Mouse (Mus musculus): ENCODE results near the gene Cysltr2. TPM values are rescaled to one million over a fixed set of nuclear protein-coding genes. Genes with fewer than 3 reads are reported as not detected.

Gene Cysltr2
- polyA plus RNA-seq, 1 experiment from 2014 or later = not detected

- Histone ChIP-seq H3K27ac (no peak overlapping the region), H3K9ac (no peak overlapping the region), H3K9me3 (replicated peaks) (no peaks in the 10 kb centered on the region), H3K27me3 (no peaks in the 10 kb centered on the region), H3K4me2 (no peak overlapping the region), H3K36me3 (no peaks in the 10 kb centered on the region), H3K4me3 (no peak overlapping the region), H3K4me1 (replicated peaks) (no peaks in the 10 kb centered on the region)
- no peak for ATAC-seq (replicated peaks; ENCODE audit: insufficient number of reproducible peaks, insufficient read depth, low FRiP score, low read depth)
- WGBS = 80% methylated on average over 5 of the region's 5 CpGs
These were observed 63.8 kb downstream of the Cysltr2 start for GRCm38 (mm10) chr14:72985113-72985512.

- no peaks in the 10 kb centered on the region for H3K36me3 ChIP-seq
- no peaks in the 10 kb centered on the region for H3K27me3 ChIP-seq
- no peak overlapping the region; the same call in 1 of the 2 replicates for H3K4me3 ChIP-seq
- no peak overlapping the region for H3K27ac ChIP-seq
- H3K4me1 ChIP-seq (replicated peaks) = no peaks in the 10 kb centered on the region
- ATAC-seq (replicated peaks; ENCODE audit: insufficient number of reproducible peaks, insufficient read depth, low FRiP score, low read depth) = peak; percentile 60; the same call in 1 of the 2 replicates
- no peaks in the 10 kb centered on the region for H3K9me3 ChIP-seq (replicated peaks)
- peak overlapping the region; percentile 45 for H3K4me2 ChIP-seq
- H3K9ac ChIP-seq = no peak overlapping the region
- WGBS = 11% methylated on average over 11 of the region's 11 CpGs
These were observed 65.5 kb downstream of the Cysltr2 start for GRCm38 (mm10) chr14:72983456-72983855.

DNA sequence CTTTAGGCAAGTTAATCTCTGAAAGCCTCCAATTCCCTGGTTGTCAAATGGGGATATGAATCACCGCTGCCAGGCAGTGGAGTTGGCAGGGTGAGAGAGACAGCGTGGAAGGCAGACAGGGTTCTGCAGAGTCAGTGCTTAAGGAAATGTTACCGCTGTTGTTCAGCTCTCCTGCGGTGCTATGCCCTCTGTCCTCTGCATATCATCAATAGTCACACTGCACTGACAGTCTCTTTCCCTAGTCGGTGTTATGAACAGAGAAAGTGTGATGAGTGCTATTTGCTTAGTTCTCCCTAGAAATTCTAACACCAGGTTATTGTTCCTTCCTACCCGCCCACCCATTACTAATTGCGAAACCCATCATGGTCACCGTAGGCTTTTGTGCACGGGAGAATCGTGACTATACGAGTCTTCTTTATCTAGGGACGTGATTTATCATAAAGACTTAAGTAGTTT, 65.9 kb downstream of the Cysltr2 start:
- no peaks in the 10 kb centered on the region for H3K4me1 ChIP-seq (replicated peaks)
- no peak overlapping the region for H3K9ac ChIP-seq
- peak overlapping the region; percentile 45 for H3K4me2 ChIP-seq
- ATAC-seq (replicated peaks; ENCODE audit: insufficient number of reproducible peaks, insufficient read depth, low FRiP score, low read depth) = no peak
- no peaks in the 10 kb centered on the region for H3K27me3 ChIP-seq
- 59% methylated on average over 12 of the region's 12 CpGs for WGBS
- H3K36me3 ChIP-seq = no peaks in the 10 kb centered on the region
- no peak overlapping the region; the same call in 1 of the 2 replicates for H3K4me3 ChIP-seq
- H3K27ac ChIP-seq = no peak overlapping the region
- H3K9me3 ChIP-seq (replicated peaks) = no peaks in the 10 kb centered on the region

GRCm38 (mm10) chr14:72980761-72981160, 68.2 kb downstream of the Cysltr2 start:
- no peak overlapping the region for H3K4me2 ChIP-seq
- H3K27ac ChIP-seq = no peak overlapping the region
- no peaks in the 10 kb centered on the region for H3K36me3 ChIP-seq
- H3K9ac ChIP-seq = no peak overlapping the region
- H3K4me1 ChIP-seq (replicated peaks) = no peaks in the 10 kb centered on the region
- no peak for ATAC-seq (replicated peaks; ENCODE audit: insufficient number of reproducible peaks, insufficient read depth, low FRiP score, low read depth)
- no peaks in the 10 kb centered on the region for H3K27me3 ChIP-seq
- H3K9me3 ChIP-seq (replicated peaks) = no peaks in the 10 kb centered on the region
- no peak overlapping the region for H3K4me3 ChIP-seq
- 61% methylated on average over 3 of the region's 3 CpGs for WGBS

DNA sequence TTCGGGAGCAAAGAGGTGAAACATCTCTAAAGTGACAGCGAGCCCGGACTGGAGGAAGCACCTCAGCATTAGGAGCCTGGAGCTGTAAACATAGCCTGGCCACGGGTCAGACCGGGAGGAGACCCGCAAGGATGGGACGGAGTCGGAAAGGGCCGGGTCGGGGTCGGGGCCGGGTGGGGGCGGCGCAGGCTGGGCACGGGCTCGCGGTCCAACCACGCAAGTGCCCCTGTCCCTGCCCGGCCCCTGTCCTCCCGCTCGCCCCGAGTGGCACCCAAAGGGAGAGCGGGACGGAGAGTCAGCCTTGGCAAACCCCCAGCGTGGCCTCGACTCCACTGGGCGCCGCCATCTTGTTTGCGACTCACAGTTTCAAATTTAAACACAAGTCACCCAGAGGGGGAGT, 68.8 kb downstream of the Cysltr2 start:
- no peaks in the 10 kb centered on the region for H3K4me1 ChIP-seq (replicated peaks)
- H3K27me3 ChIP-seq = no peaks in the 10 kb centered on the region
- H3K36me3 ChIP-seq = no peaks in the 10 kb centered on the region
- H3K9ac ChIP-seq = no peak overlapping the region
- H3K27ac ChIP-seq = no peak overlapping the region
- no peak overlapping the region for H3K4me3 ChIP-seq
- ATAC-seq (replicated peaks; ENCODE audit: insufficient number of reproducible peaks, insufficient read depth, low FRiP score, low read depth) = 0 out of 2 replicates have a peak, but pooled peaks have one; percentile 12
- no peak overlapping the region for H3K4me2 ChIP-seq
- WGBS = 90% methylated on average over 29 of the region's 29 CpGs
- H3K9me3 ChIP-seq (replicated peaks) = no peaks in the 10 kb centered on the region

DNA sequence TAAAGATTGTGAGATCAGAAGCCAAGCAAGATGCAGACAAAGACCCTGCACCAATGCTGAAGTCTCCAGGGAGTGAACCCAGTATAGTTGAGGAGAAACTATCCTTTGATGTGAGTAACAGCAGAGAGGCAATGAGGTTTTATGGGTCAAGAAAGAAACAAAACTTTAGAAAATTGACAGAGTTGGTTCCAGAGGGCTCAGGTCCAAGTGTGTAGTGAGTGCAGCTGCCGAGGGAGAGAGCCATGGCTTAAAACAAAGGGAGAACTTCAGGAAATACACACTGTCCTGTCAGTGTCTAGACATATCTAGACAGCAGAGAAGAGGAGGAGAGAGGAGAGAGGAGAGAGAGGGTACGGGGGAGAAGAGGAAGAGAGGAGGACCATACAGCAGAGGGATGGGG, 72.8 kb downstream of the Cysltr2 start:
- H3K9me3 ChIP-seq (replicated peaks) = no peaks in the 10 kb centered on the region
- no peak overlapping the region for H3K27ac ChIP-seq
- no peak overlapping the region for H3K4me3 ChIP-seq
- H3K36me3 ChIP-seq = no peaks in the 10 kb centered on the region
- ATAC-seq (replicated peaks; ENCODE audit: insufficient number of reproducible peaks, insufficient read depth, low FRiP score, low read depth) = no peak
- H3K4me2 ChIP-seq = no peak overlapping the region
- no peaks in the 10 kb centered on the region for H3K4me1 ChIP-seq (replicated peaks)
- 41% methylated on average over 2 of the region's 2 CpGs for WGBS
- H3K9ac ChIP-seq = no peak overlapping the region
- no peaks in the 10 kb centered on the region for H3K27me3 ChIP-seq

Other genes starting within 250 kb of the Cysltr2 start
- gene Rcbtb2, start 73.9 kb upstream of the Cysltr2 start, polyA plus RNA-seq (2015; fragmentation: Nextera tagmentation; extraction: Ambion mirVana) = 62.0 and 68.1 TPM in 2 replicates
- gene Lpar6, start 188.8 kb upstream of the Cysltr2 start, polyA plus RNA-seq (2015; fragmentation: Nextera tagmentation; extraction: Ambion mirVana) = 8.7 and 8.8 TPM in 2 replicates

All from heart, embryonic 15.5 days (tissue).